Mouse (Mus musculus) neural tube, embryonic 13.5 days (tissue): Measurements from ENCODE around the gene Qtrt1. TPM values are rescaled to one million over a fixed set of nuclear protein-coding genes. Genes with fewer than 3 reads are reported as not detected.
A peak's percentile ranks its signal among the peaks of the same experiment; 100 is the strongest.

Experiments
- ATAC-seq: fragments of 200-750 bp; cut with Nextera tagmentation; 2 replicates; pipeline ENCODE4 v1.8.0; 2017; ENCODE audit warnings: low read depth, mild to moderate bottlenecking, moderate TSS enrichment, moderate library complexity
- H3K27ac ChIP-seq: fragments of 300-500 bp; sonication (generic); replicated peaks from 2 replicates; pipeline ENCODE4 v1.5.1; 2015; ENCODE audit warnings: moderate library complexity, mild to moderate bottlenecking, inconsistent platforms
- H3K27me3 ChIP-seq: fragments of 300-500 bp; sonication (generic); 2 replicates; pipeline ENCODE4 v1.6.1; 2015; ENCODE audit warnings: mild to moderate bottlenecking, inconsistent platforms
- H3K36me3 ChIP-seq: fragments of 300-500 bp; sonication (generic); 2 replicates; pipeline ENCODE4 v1.6.1; 2015; ENCODE audit warnings: mild to moderate bottlenecking, inconsistent platforms
- H3K4me1 ChIP-seq: fragments of 300-500 bp; sonication (generic); replicated peaks from 2 replicates; pipeline ENCODE4 v1.6.1; 2015; ENCODE audit warnings: inconsistent platforms
- H3K4me2 ChIP-seq: fragments of 300-500 bp; sonication (generic); 2 replicates; pipeline ENCODE4 v1.6.1; 2015; ENCODE audit warnings: inconsistent platforms, mild to moderate bottlenecking, moderate library complexity
- H3K4me3 ChIP-seq: fragments of 300-500 bp; sonication (generic); 2 replicates; pipeline ENCODE4 v1.5.1; 2015; ENCODE audit warnings: mild to moderate bottlenecking, inconsistent platforms
- H3K9ac ChIP-seq: fragments of 300-500 bp; sonication (generic); 2 replicates; pipeline ENCODE4 v1.6.1; 2015; ENCODE audit warnings: moderate library complexity, mild to moderate bottlenecking, inconsistent platforms
- H3K9me3 ChIP-seq: fragments of 300-500 bp; sonication (generic); 2 replicates; pipeline ENCODE4 v1.6.1; 2016; ENCODE audit warnings: inconsistent platforms
- WGBS: fragments of 180-500 bp; shearing (Covaris S2); methylation state at CpG from one replicate; pipeline ENCODE4 v1.1.7; 2015; 5-methylcytosine and 5-hydroxymethylcytosine counted together
- polyA plus RNA-seq: library from polyadenylated mRNA; unstranded; fragments of >200 nt; fragmentation: Nextera tagmentation; extraction: Ambion mirVana; gene quantifications from 2 replicates; pipeline ENCODE4 v1.2.1, GENCODE M21; 2015

The Qtrt1 gene
- polyA plus RNA-seq, 1 experiment from 2014 or later, result 49.1 TPM

DNA sequence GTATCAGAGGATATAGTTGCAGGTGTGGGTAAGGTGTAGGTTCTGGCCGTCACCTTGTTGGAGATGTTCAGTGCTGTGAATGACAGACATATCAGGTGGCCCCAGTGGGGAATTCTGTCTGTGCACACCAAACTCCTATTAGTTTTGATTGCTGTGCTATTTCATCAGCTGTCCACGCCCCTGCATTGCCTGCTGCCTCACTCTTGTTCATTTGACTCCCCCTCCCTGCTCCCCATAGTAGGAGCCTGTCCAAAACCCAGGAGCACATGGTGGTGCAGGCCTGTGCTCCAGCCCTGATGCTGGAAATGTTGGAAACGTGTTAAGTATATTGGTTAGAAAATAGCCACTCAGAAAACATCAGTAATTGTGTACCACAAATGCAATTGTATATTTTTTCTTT lies 27.8 kb downstream of the Qtrt1 start:
- H3K4me2 ChIP-seq, result no peak overlapping the region
- H3K27ac ChIP-seq, result no peak overlapping the region
- ATAC-seq, result no peak
- H3K36me3 ChIP-seq, result 0 out of 2 replicates have a peak, but pooled peaks cover 4% of the 10 kb centered on the region
- no peak overlapping the region for H3K9ac ChIP-seq
- WGBS, result 82% methylated on average over 3 of the region's 3 CpGs
- H3K4me1 ChIP-seq, result peaks cover 27% of the 10 kb centered on the region
- H3K27me3 ChIP-seq, result no peaks in the 10 kb centered on the region
- no peak overlapping the region for H3K4me3 ChIP-seq
- no peaks in the 10 kb centered on the region for H3K9me3 ChIP-seq

DNA sequence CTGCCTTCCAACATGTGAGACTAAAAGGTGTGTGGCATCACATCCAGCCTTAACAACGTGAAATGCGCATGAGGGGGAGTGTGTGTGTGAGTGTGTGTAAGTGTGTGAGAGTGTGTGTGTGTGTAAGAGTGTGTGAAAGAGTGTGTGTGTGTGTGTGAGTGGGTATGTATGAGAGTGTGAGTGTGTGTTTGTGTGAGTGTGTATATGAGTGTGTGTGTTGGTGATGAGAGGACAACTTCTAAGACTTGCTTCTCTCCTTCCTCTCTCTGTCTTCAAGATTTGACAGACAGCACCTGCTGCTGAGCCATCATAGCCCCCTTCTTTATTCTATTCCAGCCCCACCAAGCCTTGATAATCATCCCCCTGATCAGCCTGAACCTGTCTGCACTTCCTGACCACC lies 28.3 kb downstream of the Qtrt1 start:
- 97% methylated on average over 2 of the region's 2 CpGs for WGBS
- ATAC-seq, result no peak
- Histone ChIP-seq H3K9ac (no peak overlapping the region), H3K4me3 (no peak overlapping the region), H3K27ac (no peak overlapping the region), H3K27me3 (no peaks in the 10 kb centered on the region), H3K9me3 (no peaks in the 10 kb centered on the region), H3K4me1 (peaks cover 27% of the 10 kb centered on the region), H3K36me3 (0 out of 2 replicates have a peak, but pooled peaks cover 8% of the 10 kb centered on the region), H3K4me2 (no peak overlapping the region)

DNA sequence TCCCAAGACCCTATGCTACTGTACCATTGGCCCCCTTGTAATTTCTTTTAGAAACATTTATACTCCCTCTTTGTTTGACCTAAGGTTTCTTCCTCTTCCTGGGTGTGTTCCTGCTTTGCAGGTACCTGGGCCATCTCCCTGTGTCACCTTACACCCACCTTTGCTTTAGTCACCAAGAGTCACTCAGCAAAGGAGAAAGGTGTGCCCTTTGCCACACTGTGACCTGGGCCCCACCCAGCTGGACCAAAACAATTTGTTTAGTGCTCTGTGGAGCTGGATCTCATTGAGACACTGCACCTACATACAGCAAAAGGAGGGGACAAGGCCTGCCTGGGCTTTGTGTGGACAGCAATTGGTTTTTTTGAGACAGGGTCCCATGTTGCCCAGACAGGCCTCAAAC lies 28.8 kb downstream of the Qtrt1 start:
- ATAC-seq, result no peak

DNA sequence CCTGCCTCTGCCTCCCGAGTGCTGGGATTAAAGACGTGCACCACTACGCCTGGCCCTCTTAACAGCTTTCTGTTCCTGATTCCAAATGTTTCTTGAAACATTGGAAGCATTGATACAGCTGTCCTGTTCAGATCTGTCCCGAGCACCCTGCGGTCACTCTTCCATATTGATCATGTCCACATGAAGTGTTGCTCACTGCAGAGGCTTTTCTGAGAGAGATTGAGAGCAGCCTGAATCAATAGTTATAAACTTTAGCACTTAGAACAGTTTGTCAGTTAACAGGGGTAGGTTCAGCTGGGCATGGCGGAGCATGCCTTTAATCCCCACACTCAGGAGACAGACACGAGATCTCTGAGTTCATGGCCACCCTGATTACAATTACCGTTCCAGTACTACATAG lies 32.2 kb downstream of the Qtrt1 start:
- no peak overlapping the region for H3K27ac ChIP-seq
- peaks cover 14% of the 10 kb centered on the region for H3K36me3 ChIP-seq
- no peak overlapping the region for H3K4me2 ChIP-seq
- H3K9me3 ChIP-seq, result no peaks in the 10 kb centered on the region
- WGBS, result 93% methylated on average over 8 of the region's 8 CpGs
- H3K27me3 ChIP-seq, result no peaks in the 10 kb centered on the region
- no peak for ATAC-seq
- 0 out of 2 replicates have a peak, but pooled peaks cover 7% of the 10 kb centered on the region for H3K4me1 ChIP-seq
- H3K9ac ChIP-seq, result no peak overlapping the region
- H3K4me3 ChIP-seq, result no peak overlapping the region

More for the DNA sequence above, 28.8 kb downstream of the Qtrt1 start:
- no peaks in the 10 kb centered on the region for H3K27me3 ChIP-seq
- peaks cover 24% of the 10 kb centered on the region for H3K4me1 ChIP-seq
- H3K4me2 ChIP-seq, result no peak overlapping the region
- H3K9me3 ChIP-seq, result no peaks in the 10 kb centered on the region
- H3K4me3 ChIP-seq, result no peak overlapping the region
- peaks cover 13% of the 10 kb centered on the region for H3K36me3 ChIP-seq
- H3K27ac ChIP-seq, result no peak overlapping the region
- no peak overlapping the region for H3K9ac ChIP-seq

DNA sequence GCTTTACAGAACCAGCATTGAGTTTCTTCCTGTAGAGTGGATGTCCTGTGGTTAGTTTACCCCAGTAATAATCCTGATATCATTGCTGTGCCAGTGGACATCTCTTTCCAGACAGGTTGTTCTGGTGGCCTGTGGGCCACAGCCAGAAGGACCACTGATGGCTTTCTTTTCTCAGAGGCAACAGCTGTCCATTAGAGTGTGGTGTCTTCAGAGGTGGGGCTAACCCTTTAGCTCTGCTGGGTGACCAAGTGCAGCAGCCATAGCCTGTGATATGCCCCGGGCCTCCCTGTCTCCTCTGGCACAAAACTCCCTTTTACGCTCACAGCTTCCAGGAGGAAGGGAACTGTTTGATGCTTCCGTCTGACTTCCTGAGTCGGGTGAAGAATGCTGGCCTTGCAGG lies 32.9 kb downstream of the Qtrt1 start:
- Histone ChIP-seq H3K4me1 (0 out of 2 replicates have a peak, but pooled peaks cover under 1% of the 10 kb centered on the region), H3K9me3 (no peaks in the 10 kb centered on the region), H3K4me2 (no peak overlapping the region), H3K27me3 (no peaks in the 10 kb centered on the region), H3K9ac (no peak overlapping the region), H3K27ac (no peak overlapping the region), H3K36me3 (peaks cover 14% of the 10 kb centered on the region), H3K4me3 (no peak overlapping the region)
- no peak for ATAC-seq
- 84% methylated on average over 4 of the region's 4 CpGs for WGBS

DNA sequence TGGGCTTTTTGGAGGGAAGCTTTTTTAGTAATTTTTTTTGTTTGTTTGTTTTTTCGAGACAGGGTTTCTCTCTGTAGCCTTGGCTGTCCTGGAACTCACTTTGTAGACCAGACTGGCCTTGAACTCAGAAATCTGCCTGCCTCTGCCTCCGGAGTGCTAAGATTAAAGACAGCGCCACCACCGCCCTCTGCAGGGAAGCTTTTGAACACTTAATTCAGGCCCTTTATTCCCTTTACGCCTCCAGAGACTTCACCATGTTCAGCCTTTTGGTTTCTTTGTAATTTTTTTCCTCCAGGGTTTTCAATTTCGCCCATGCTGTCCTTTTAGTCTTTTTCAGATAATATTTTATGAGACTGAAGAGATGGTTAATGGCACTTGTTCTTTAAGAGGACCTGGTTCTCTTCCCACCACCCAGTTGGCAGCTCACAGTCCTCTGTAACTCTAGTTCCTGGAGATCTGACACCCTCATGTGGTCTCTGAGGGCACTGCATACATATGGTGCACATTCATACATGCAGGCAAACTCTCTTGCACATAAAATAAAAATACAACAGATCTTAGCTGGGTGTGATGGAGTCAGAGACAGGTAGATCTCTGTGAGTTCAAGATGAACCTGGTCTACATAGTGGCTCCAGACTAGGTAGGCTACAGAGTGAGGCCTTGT lies 33.6 kb downstream of the Qtrt1 start:
- Histone ChIP-seq H3K9ac (no peak overlapping the region), H3K27me3 (no peaks in the 10 kb centered on the region), H3K36me3 (peaks cover 14% of the 10 kb centered on the region), H3K4me1 (no peaks in the 10 kb centered on the region), H3K27ac (no peak overlapping the region), H3K4me3 (no peak overlapping the region), H3K9me3 (no peaks in the 10 kb centered on the region), H3K4me2 (no peak overlapping the region)
- WGBS, result 92% methylated on average over 6 of the region's 6 CpGs
- no peak for ATAC-seq

DNA sequence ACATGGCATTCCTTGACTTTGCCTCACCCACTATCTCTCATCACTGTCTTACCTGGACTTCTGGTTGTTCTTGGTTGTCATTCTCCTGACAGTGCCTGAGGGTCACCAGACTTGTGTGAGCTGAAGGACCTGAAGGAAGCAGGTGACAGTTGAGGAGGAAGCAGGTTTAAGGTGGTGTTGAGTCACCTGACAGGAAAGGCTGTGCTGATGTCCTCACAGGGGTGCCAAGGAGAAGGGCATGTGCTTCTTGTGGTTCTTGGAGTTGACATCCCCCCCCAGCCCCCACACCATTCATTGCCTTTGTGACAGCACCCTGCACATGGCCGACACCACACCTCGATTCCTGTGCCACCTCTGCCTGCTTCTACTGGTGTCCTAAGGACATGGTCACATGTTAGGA lies 36.1 kb downstream of the Qtrt1 start:
- no peaks in the 10 kb centered on the region for H3K9me3 ChIP-seq
- no peak for ATAC-seq

DNA sequence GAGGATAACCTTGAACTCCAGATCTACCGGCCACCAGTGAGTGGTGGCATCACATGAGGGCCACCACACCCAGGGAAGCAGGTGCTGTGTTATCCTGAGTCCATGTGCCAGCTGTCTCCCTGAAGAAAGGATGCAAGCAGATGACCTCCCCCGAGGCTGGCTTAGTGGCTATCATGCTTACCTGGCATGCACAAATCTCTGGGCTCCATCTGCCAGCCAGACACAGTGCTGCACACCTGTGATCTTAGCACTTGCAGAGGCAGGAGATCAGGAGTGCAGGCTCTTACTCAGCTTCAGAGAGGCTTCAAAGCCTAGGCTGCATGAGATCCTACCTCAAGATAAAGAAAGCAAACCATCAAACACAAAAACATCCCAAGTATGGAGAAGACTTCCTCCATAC lies 38.1 kb downstream of the Qtrt1 start:
- 94% methylated on average over 2 of the region's 2 CpGs for WGBS
- peaks cover 8% of the 10 kb centered on the region for H3K36me3 ChIP-seq
- H3K4me2 ChIP-seq, result no peak overlapping the region
- no peak overlapping the region for H3K9ac ChIP-seq
- peaks cover 14% of the 10 kb centered on the region for H3K4me1 ChIP-seq
- no peak for ATAC-seq
- H3K27me3 ChIP-seq, result no peaks in the 10 kb centered on the region
- no peak overlapping the region for H3K27ac ChIP-seq
- H3K9me3 ChIP-seq, result no peaks in the 10 kb centered on the region
- H3K4me3 ChIP-seq, result no peak overlapping the region

More for the DNA sequence above, 36.1 kb downstream of the Qtrt1 start:
- Histone ChIP-seq H3K36me3 (peaks cover 14% of the 10 kb centered on the region), H3K27me3 (no peaks in the 10 kb centered on the region), H3K4me2 (no peak overlapping the region), H3K4me1 (peaks cover 14% of the 10 kb centered on the region), H3K9ac (no peak overlapping the region), H3K4me3 (no peak overlapping the region), H3K27ac (no peak overlapping the region)
- WGBS, result 87% methylated on average over 2 of the region's 2 CpGs

DNA sequence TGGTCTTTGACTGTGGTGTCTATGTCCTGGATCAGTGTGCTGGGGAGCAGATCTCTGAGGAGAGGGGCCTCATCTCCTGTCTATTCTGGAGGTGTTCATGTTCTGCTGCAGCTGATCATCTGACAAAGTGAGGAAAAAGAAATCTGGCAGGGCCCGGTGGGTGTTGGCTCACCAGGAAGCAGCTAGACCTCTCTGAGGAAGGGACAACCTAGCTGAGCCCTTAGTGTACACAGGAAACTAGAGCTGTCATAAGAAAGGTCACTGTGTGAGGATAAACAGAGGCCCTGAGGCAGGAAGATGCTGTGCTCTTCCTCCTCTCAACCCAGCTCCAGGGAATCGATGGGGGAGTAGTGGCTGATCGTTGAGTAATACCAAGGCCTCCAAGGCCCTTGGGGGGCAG lies 38.6 kb downstream of the Qtrt1 start:
- Histone ChIP-seq H3K4me2 (no peak overlapping the region), H3K27ac (no peak overlapping the region), H3K27me3 (no peaks in the 10 kb centered on the region), H3K9ac (no peak overlapping the region), H3K9me3 (no peaks in the 10 kb centered on the region), H3K4me3 (no peak overlapping the region), H3K4me1 (peaks cover 14% of the 10 kb centered on the region), H3K36me3 (peaks cover 3% of the 10 kb centered on the region)
- ATAC-seq, result no peak
- 87% methylated on average over 3 of the region's 3 CpGs for WGBS

DNA sequence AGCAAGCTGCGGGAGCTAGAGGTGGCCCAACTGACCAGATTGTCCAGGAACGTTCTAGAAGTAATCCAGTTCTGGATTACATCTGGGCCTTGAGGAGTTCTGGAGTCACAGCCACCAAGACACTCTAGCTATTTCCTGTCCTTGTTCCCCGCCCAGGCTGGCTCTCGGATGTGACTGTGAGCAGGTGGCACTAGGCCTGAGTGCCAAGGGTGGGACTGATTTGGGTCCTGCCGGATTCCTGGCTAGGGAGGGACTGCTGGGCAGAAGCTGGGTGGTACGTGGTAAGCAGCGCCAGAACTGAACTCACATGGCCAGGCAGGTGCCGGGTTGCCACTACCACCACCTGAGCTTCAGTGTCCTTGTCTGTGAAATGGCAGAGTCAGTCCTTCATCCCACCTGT lies 39.8 kb downstream of the Qtrt1 start:
- Histone ChIP-seq H3K9ac (no peak overlapping the region), H3K36me3 (no peaks in the 10 kb centered on the region), H3K4me2 (no peak overlapping the region), H3K4me1 (peaks cover 14% of the 10 kb centered on the region), H3K27ac (no peak overlapping the region; the same call in 1 of the 2 replicates), H3K4me3 (no peak overlapping the region), H3K27me3 (no peaks in the 10 kb centered on the region), H3K9me3 (no peaks in the 10 kb centered on the region)
- no peak for ATAC-seq
- 94% methylated on average over 8 of the region's 8 CpGs for WGBS

DNA sequence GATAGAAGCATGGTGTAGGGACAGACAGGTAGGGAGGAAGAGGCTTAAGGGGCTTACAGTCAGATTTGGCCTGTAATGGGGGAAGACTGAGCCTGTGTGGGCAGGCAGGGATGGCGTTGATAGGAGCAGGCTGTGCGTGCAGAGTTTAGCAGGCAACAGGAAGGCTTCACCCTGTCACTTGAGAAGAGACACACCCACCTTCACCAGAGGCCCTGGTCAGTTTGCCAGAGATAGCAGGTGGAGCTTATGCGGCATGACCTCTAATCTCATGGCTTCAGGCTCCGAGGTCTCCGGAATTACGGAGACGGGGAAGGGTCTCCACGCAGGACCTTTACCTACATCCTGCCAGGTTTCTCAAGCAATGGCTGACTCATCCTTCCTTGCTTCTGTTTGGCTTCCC lies 40.2 kb downstream of the Qtrt1 start:
- no peak overlapping the region; the same call in 1 of the 2 replicates for H3K27ac ChIP-seq
- no peaks in the 10 kb centered on the region for H3K36me3 ChIP-seq
- no peaks in the 10 kb centered on the region for H3K27me3 ChIP-seq
- H3K9me3 ChIP-seq, result no peaks in the 10 kb centered on the region
- H3K9ac ChIP-seq, result 0 out of 2 replicates have a peak overlapping the region, but pooled peaks have one; percentile 17
- H3K4me2 ChIP-seq, result no peak overlapping the region
- H3K4me3 ChIP-seq, result no peak overlapping the region
- H3K4me1 ChIP-seq, result peaks cover 14% of the 10 kb centered on the region
- no peak for ATAC-seq
- WGBS, result 87% methylated on average over 8 of the region's 8 CpGs

DNA sequence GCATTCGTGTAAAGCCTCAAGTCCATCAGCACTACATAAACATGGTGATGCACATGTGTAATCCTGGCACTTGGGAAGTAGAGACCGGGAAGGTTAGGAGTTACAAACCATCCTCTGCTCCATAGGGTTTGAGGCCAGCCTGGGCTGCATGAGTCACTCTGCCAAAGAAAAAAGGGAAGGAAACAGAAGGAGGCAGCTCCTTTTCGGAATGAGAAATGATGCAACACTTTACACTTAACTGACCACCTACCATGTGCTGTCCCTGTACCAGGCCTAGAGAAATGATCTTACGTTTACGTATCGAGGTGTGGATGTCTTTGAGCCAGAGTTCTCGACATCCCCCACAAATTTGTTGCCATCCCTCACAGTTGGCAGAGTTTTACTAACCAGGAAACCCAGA lies 41.4 kb downstream of the Qtrt1 start:
- no peak for ATAC-seq
- Histone ChIP-seq H3K27me3 (no peaks in the 10 kb centered on the region), H3K9ac (no peak overlapping the region), H3K27ac (no peak overlapping the region), H3K9me3 (no peaks in the 10 kb centered on the region), H3K4me2 (no peak overlapping the region), H3K36me3 (no peaks in the 10 kb centered on the region), H3K4me3 (no peak overlapping the region), H3K4me1 (peaks cover 14% of the 10 kb centered on the region)
- 94% methylated on average over 7 of the region's 7 CpGs for WGBS

DNA sequence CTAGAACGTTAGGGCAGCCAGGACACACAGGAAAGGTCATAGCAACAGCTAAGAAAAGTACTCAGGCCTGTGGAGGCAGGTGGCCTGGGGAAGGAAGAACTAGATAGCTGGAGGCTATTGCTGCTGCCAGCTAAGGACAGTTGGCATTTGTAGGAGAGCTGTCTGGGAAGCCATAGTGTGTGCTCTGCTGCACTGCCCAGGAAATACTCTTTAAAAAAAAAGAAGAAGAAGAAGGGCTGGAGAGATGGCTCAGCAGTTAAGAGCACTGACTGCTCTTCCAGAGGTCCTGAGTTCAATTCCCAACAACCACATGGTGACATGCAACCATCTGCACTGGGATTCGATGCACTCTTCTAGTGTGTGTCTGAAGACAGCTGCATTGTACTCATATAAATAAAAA lies 41.8 kb downstream of the Qtrt1 start:
- Histone ChIP-seq H3K4me3 (no peak overlapping the region), H3K4me2 (no peak overlapping the region), H3K4me1 (peaks cover 14% of the 10 kb centered on the region), H3K36me3 (0 out of 2 replicates have a peak, but pooled peaks cover 3% of the 10 kb centered on the region), H3K27me3 (no peaks in the 10 kb centered on the region), H3K9me3 (no peaks in the 10 kb centered on the region), H3K9ac (no peak overlapping the region), H3K27ac (no peak overlapping the region)
- 86% methylated on average over 2 of the region's 2 CpGs for WGBS
- no peak for ATAC-seq
